Mouse (Mus musculus) limb, embryonic 15.5 days (tissue): Measurements from ENCODE around the gene Exosc3. TPM values are rescaled to one million over a fixed set of nuclear protein-coding genes. Genes with fewer than 3 reads are reported as not detected.

ENCODE experiments used
- ATAC-seq: fragments of 200-750 bp; cut with Nextera tagmentation; 2 replicates; pipeline ENCODE4 v1.8.0; 2017; ENCODE audit warnings: low read depth, moderate TSS enrichment; ENCODE audit not compliant: insufficient number of reproducible peaks, low FRiP score, low TSS enrichment
- H3K27ac ChIP-seq: fragments of 300-500 bp; sonication (generic); 2 replicates; pipeline ENCODE4 v1.5.1; 2015; ENCODE audit warnings: moderate library complexity, mild to moderate bottlenecking, inconsistent platforms
- H3K27me3 ChIP-seq: fragments of 300-500 bp; sonication (generic); 2 replicates; pipeline ENCODE4 v1.6.1; 2015; ENCODE audit warnings: inconsistent platforms
- H3K36me3 ChIP-seq: fragments of 300-500 bp; sonication (generic); 2 replicates; pipeline ENCODE4 v1.6.1; 2015; ENCODE audit warnings: inconsistent platforms
- H3K4me1 ChIP-seq: fragments of 300-500 bp; sonication (generic); 2 replicates; pipeline ENCODE4 v1.6.1; 2015; ENCODE audit warnings: inconsistent platforms
- H3K4me2 ChIP-seq: fragments of 300-500 bp; sonication (generic); 2 replicates; pipeline ENCODE4 v1.6.1; 2015; ENCODE audit warnings: mild to moderate bottlenecking, inconsistent platforms
- H3K4me3 ChIP-seq: fragments of 300-500 bp; sonication (generic); 2 replicates; pipeline ENCODE4 v1.5.1; 2015; ENCODE audit warnings: mild to moderate bottlenecking, inconsistent platforms
- H3K9ac ChIP-seq: fragments of 300-500 bp; sonication (generic); 2 replicates; pipeline ENCODE4 v1.6.1; 2015; ENCODE audit warnings: inconsistent platforms
- H3K9me3 ChIP-seq: fragments of 300-500 bp; sonication (generic); 2 replicates; pipeline ENCODE4 v1.6.1; 2016; ENCODE audit warnings: inconsistent platforms
- WGBS: fragments of 180-500 bp; shearing (Covaris S2); methylation state at CpG from one replicate; pipeline ENCODE4 v1.1.7; 2015; 5-methylcytosine and 5-hydroxymethylcytosine counted together
- polyA plus RNA-seq: library from polyadenylated mRNA; unstranded; fragments of >200 nt; fragmentation: Nextera tagmentation; extraction: Ambion mirVana; gene quantifications from 2 replicates; pipeline ENCODE4 v1.2.1, GENCODE M21; 2015

Gene Exosc3
- polyA plus RNA-seq, 1 experiment from 2014 or later, result 66.2 TPM

GRCm38 (mm10) chr4:45271041-45271452, 71.5 kb downstream of the Exosc3 start:
- no peak overlapping the region for H3K27ac ChIP-seq
- ATAC-seq, result peak; percentile 64

DNA sequence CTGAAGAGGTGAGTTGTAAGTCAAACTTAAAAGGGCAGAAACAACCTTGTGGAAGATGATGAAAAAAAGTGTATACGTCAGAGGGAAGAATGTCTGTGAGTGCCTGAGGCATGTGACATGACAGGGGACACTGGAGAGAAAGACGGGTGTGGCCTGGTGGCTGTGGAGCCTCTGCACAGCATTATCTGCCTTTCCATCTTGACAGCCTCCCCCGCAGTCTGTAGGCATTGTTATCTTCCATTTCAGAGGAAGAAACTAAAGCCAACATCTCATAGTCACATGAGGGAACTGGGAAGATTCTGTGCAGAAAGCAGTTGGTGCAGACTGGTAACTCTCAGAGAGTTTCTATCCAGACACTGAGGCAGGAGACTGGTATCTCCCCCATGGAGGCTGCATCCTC, 74.6 kb downstream of the Exosc3 start:
- peaks cover 7% of the 10 kb centered on the region; the same call in 1 of the 2 replicates for H3K4me1 ChIP-seq

More at GRCm38 (mm10) chr4:45271041-45271452, 71.5 kb downstream of the Exosc3 start:
- Histone ChIP-seq H3K4me3 (no peak overlapping the region), H3K36me3 (no peaks in the 10 kb centered on the region), H3K4me1 (peaks cover 7% of the 10 kb centered on the region; the same call in 1 of the 2 replicates), H3K9ac (no peak overlapping the region), H3K9me3 (no peaks in the 10 kb centered on the region), H3K27me3 (no peaks in the 10 kb centered on the region), H3K4me2 (no peak overlapping the region)
- WGBS, result 61% methylated on average over 10 of the region's 10 CpGs

More for the DNA sequence above, 74.6 kb downstream of the Exosc3 start:
- Histone ChIP-seq H3K36me3 (no peaks in the 10 kb centered on the region), H3K27ac (no peak overlapping the region), H3K4me2 (no peak overlapping the region), H3K4me3 (no peak overlapping the region), H3K9me3 (no peaks in the 10 kb centered on the region), H3K27me3 (no peaks in the 10 kb centered on the region), H3K9ac (no peak overlapping the region)
- 53% methylated on average over 3 of the region's 3 CpGs for WGBS
- no peak for ATAC-seq

Other genes with a start within 250 kb of the Exosc3 start
- gene Tomm5, start 234.6 kb downstream of the Exosc3 start, polyA plus RNA-seq, result 210 and 217 TPM in 2 replicates
- gene Frmpd1, start 157.9 kb downstream of the Exosc3 start, polyA plus RNA-seq, result 3.4 and 3.6 TPM in 2 replicates
- gene Trmt10b, start 45.6 kb downstream of the Exosc3 start, polyA plus RNA-seq, result 14.4 and 16.7 TPM in 2 replicates
- 9.3 and 13.7 TPM in 2 replicates for gene Dcaf10, start 631 bp downstream of the Exosc3 start, polyA plus RNA-seq
- gene Slc25a51, start 66.0 kb upstream of the Exosc3 start, polyA plus RNA-seq, result 58.0 and 61.8 TPM in 2 replicates
- gene Shb, start 189.7 kb upstream of the Exosc3 start, polyA plus RNA-seq, result 6.8 and 9.6 TPM in 2 replicates